Mouse (Mus musculus): Measurements from ENCODE around the gene Phactr4. TPM values are rescaled to one million over a fixed set of nuclear protein-coding genes. Genes with fewer than 3 reads are reported as not detected.

The Phactr4 gene
- polyA plus RNA-seq, 1 experiment from 2014 or later, result 17.6 TPM

DNA sequence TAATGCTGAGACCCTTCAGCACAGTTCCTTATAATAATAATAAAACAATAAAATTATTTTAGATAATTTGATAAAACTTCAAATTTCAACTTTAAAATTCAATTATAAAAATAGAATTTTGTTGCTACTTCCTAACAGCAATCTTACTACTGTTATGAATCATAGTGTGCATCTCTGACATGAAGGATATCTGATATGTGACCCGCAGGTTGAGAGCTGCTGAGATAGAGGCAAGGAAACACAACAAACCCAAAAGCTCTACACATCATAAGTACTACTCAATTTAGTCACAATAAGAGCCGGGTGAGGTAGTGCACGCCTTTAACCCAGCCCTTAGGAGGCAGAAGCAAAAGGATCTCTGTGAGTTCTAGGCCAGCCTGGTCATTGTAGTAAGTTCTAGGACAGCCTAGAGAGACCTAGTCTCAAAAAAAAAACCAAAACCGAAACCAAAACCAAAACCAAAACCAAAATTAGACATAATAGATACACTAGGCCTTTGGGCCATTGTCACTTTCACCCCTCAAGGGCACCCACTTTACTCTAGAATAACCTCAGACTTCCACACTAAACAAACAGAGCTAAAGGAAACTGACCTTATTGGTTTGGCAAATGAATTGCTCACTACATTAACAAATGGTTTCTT, 12.6 kb downstream of the Phactr4 start:
- Histone ChIP-seq H3K4me1 (replicated peaks; ENCODE audit: control insufficient read depth, insufficient read depth) (no peaks in the 10 kb centered on the region), H3K27ac (replicated peaks) (no peak overlapping the region), H3K9me3 (ENCODE audit: control insufficient read depth, low read length) (no peaks in the 10 kb centered on the region), H3K27me3 (ENCODE audit: control insufficient read depth, insufficient read depth, low read length) (no peaks in the 10 kb centered on the region), H3K36me3 (ENCODE audit: control insufficient read depth, insufficient read depth, low read length) (no peaks in the 10 kb centered on the region), H3K4me2 (replicated peaks; ENCODE audit: low read depth) (no peak overlapping the region), H3K4me3 (ENCODE audit: low read depth, low read length) (no peak overlapping the region), H3K9ac (ENCODE audit: low read length) (no peak overlapping the region)
- WGBS, result 74% methylated on average over 4 of the region's 4 CpGs
- DNase-seq (ENCODE audit: low spot score) (no peak), ATAC-seq (ENCODE audit: low FRiP score, low TSS enrichment) (no peak)
- no peak for TF ChIP-seq CTCF (IDR thresholded peaks at IDR 0.05; ENCODE audit: low read depth)
- no peak for TF ChIP-seq EP300 (optimal IDR thresholded peaks at IDR 0.05)

GRCm38 (mm10) chr4:132406393-132407189, 15.7 kb downstream of the Phactr4 start:
- no peaks in the 10 kb centered on the region for H3K9me3 ChIP-seq (ENCODE audit: control insufficient read depth, low read length)
- H3K4me2 ChIP-seq (replicated peaks; ENCODE audit: low read depth), result no peak overlapping the region
- 71% methylated on average over 13 of the region's 13 CpGs for WGBS
- DNase-seq (ENCODE audit: low spot score) (no peak), ATAC-seq (ENCODE audit: low FRiP score, low TSS enrichment) (0 out of 2 replicates have a peak, but pooled peaks have one; percentile 11)
- H3K9ac ChIP-seq (ENCODE audit: low read length), result no peak overlapping the region
- H3K4me3 ChIP-seq (ENCODE audit: low read depth, low read length), result no peak overlapping the region
- no peaks in the 10 kb centered on the region for H3K4me1 ChIP-seq (replicated peaks; ENCODE audit: control insufficient read depth, insufficient read depth)
- no peak overlapping the region for H3K27ac ChIP-seq (replicated peaks)
- no peaks in the 10 kb centered on the region for H3K36me3 ChIP-seq (ENCODE audit: control insufficient read depth, insufficient read depth, low read length)
- no peak for TF ChIP-seq EP300 (optimal IDR thresholded peaks at IDR 0.05)
- TF ChIP-seq CTCF (IDR thresholded peaks at IDR 0.05; ENCODE audit: low read depth), result no peak
- no peaks in the 10 kb centered on the region for H3K27me3 ChIP-seq (ENCODE audit: control insufficient read depth, insufficient read depth, low read length)

GRCm38 (mm10) chr4:132404588-132404987, 17.7 kb downstream of the Phactr4 start:
- no peak overlapping the region for H3K9ac ChIP-seq (ENCODE audit: low read length)
- H3K4me2 ChIP-seq (replicated peaks; ENCODE audit: low read depth), result no peak overlapping the region
- ATAC-seq (ENCODE audit: low FRiP score, low TSS enrichment) (no peak), DNase-seq (ENCODE audit: low spot score) (no peak)
- no peak overlapping the region for H3K27ac ChIP-seq (replicated peaks)
- no peak overlapping the region for H3K4me3 ChIP-seq (ENCODE audit: low read depth, low read length)
- WGBS, result 60% methylated on average over 5 of the region's 5 CpGs
- no peaks in the 10 kb centered on the region for H3K27me3 ChIP-seq (ENCODE audit: control insufficient read depth, insufficient read depth, low read length)
- no peaks in the 10 kb centered on the region for H3K4me1 ChIP-seq (replicated peaks; ENCODE audit: control insufficient read depth, insufficient read depth)
- TF ChIP-seq EP300 (optimal IDR thresholded peaks at IDR 0.05) (no peak), CTCF (IDR thresholded peaks at IDR 0.05; ENCODE audit: low read depth) (no peak)
- no peaks in the 10 kb centered on the region for H3K9me3 ChIP-seq (ENCODE audit: control insufficient read depth, low read length)
- no peaks in the 10 kb centered on the region for H3K36me3 ChIP-seq (ENCODE audit: control insufficient read depth, insufficient read depth, low read length)

DNA sequence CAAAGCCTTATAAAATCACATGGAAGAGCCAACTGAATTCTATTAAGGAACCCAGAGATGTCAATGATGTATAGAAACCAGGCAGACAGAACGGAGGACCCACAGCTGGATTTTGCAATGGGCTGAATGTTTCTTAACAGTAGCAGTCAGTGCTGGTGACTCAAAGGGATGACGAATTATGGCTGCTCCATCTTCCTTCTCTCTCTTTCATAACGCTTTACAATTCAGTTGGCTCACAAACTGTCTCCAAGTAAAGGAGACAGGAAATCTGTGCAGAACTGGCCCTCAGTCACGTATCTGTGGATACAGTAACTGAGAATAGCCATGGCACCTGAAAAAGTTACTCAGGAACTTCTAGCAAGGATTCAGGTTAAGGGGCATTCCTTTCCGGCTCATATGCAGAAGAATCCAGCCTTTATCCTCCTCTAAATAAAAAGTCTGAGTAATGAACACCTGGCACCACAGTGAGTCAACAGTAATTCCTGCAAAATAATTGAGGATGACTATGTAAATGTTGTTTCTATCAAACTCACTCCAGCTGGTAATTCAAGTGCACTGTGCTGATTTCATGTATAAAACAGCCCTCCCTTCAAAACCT, 19.1 kb downstream of the Phactr4 start:
- TF ChIP-seq EP300 (optimal IDR thresholded peaks at IDR 0.05) (no peak), CTCF (IDR thresholded peaks at IDR 0.05; ENCODE audit: low read depth) (no peak)
- Histone ChIP-seq H3K36me3 (ENCODE audit: control insufficient read depth, insufficient read depth, low read length) (no peaks in the 10 kb centered on the region), H3K27ac (replicated peaks) (peak overlapping the region; percentile 49; the same call in 1 of the 2 replicates), H3K4me3 (ENCODE audit: low read depth, low read length) (no peak overlapping the region), H3K4me1 (replicated peaks; ENCODE audit: control insufficient read depth, insufficient read depth) (no peaks in the 10 kb centered on the region), H3K4me2 (replicated peaks; ENCODE audit: low read depth) (no peak overlapping the region), H3K9me3 (ENCODE audit: control insufficient read depth, low read length) (no peaks in the 10 kb centered on the region), H3K9ac (ENCODE audit: low read length) (no peak overlapping the region), H3K27me3 (ENCODE audit: control insufficient read depth, insufficient read depth, low read length) (no peaks in the 10 kb centered on the region)
- no peak for DNase-seq (ENCODE audit: low spot score)
- 22% methylated on average over 5 of the region's 5 CpGs for WGBS
- ATAC-seq (ENCODE audit: low FRiP score, low TSS enrichment), result 0 out of 2 replicates have a peak, but pooled peaks have one; percentile 18

GRCm38 (mm10) chr4:132401016-132401415, 21.3 kb downstream of the Phactr4 start:
- no peak overlapping the region for H3K4me3 ChIP-seq (ENCODE audit: low read depth, low read length)
- H3K4me1 ChIP-seq (replicated peaks; ENCODE audit: control insufficient read depth, insufficient read depth), result no peaks in the 10 kb centered on the region
- H3K4me2 ChIP-seq (replicated peaks; ENCODE audit: low read depth), result no peak overlapping the region
- no peak overlapping the region for H3K27ac ChIP-seq (replicated peaks)
- WGBS, result 96% methylated on average over 9 of the region's 9 CpGs
- H3K36me3 ChIP-seq (ENCODE audit: control insufficient read depth, insufficient read depth, low read length), result no peaks in the 10 kb centered on the region
- no peak for DNase-seq (ENCODE audit: low spot score)
- H3K9ac ChIP-seq (ENCODE audit: low read length), result no peak overlapping the region
- no peak for ATAC-seq (ENCODE audit: low FRiP score, low TSS enrichment)
- no peaks in the 10 kb centered on the region for H3K27me3 ChIP-seq (ENCODE audit: control insufficient read depth, insufficient read depth, low read length)
- H3K9me3 ChIP-seq (ENCODE audit: control insufficient read depth, low read length), result no peaks in the 10 kb centered on the region
- TF ChIP-seq CTCF (IDR thresholded peaks at IDR 0.05; ENCODE audit: low read depth) (no peak), EP300 (optimal IDR thresholded peaks at IDR 0.05) (no peak)

All from stomach, postnatal 0 days (tissue).